Mouse (Mus musculus): ENCODE measurements around the gene Psmd6. TPM values are rescaled to one million over a fixed set of nuclear protein-coding genes. Genes with fewer than 3 reads are reported as not detected.

The Psmd6 gene
- total RNA-seq, 2 experiments from 2014 or later, result 175 to 296 TPM

- ATAC-seq (replicated peaks; ENCODE audit: low FRiP score, low TSS enrichment, poor library complexity, severe bottlenecking), result peak; percentile 25
Measured at GRCm38 (mm10) chr14:14066241-14066640, 54.5 kb downstream of the Psmd6 start.

GRCm38 (mm10) chr14:14065142-14065498 is 55.7 kb downstream of the Psmd6 start:
- no peak for ATAC-seq (replicated peaks; ENCODE audit: low FRiP score, low TSS enrichment, poor library complexity, severe bottlenecking)

- ATAC-seq (replicated peaks; ENCODE audit: low FRiP score, low TSS enrichment, poor library complexity, severe bottlenecking), result no peak
Measured at GRCm38 (mm10) chr14:14064486-14065141, 56.2 kb downstream of the Psmd6 start.

GRCm38 (mm10) chr14:14063382-14063781 is 57.4 kb downstream of the Psmd6 start:
- ATAC-seq (replicated peaks; ENCODE audit: low FRiP score, low TSS enrichment, poor library complexity, severe bottlenecking), result no peak

- no peak for ATAC-seq (replicated peaks; ENCODE audit: low FRiP score, low TSS enrichment, poor library complexity, severe bottlenecking)
Measured at GRCm38 (mm10) chr14:14062531-14063245, 58.1 kb downstream of the Psmd6 start.

Other genes starting within 250 kb of the Psmd6 start
- gene Gm281, start 206.5 kb downstream of the Psmd6 start, total RNA-seq (2014; fragmentation: Nextera tagmentation), result not detected in 2 replicates
- not detected in 2 replicates for gene Gm281, start 206.5 kb downstream of the Psmd6 start, total RNA-seq (2017)
- gene Atxn7, start 159.5 kb downstream of the Psmd6 start, total RNA-seq (2014; fragmentation: Nextera tagmentation), result 29.9 and 31.2 TPM in 2 replicates
- gene Atxn7, start 159.5 kb downstream of the Psmd6 start, total RNA-seq (2017), result 24.8 and 27.8 TPM in 2 replicates
- 226 and 251 TPM in 2 replicates for gene Thoc7, start 159.1 kb downstream of the Psmd6 start, total RNA-seq (2014; fragmentation: Nextera tagmentation)
- 263 and 514 TPM in 2 replicates for gene Thoc7, start 159.1 kb downstream of the Psmd6 start, total RNA-seq (2017)
- gene Olfr720, start 65.9 kb upstream of the Psmd6 start, total RNA-seq (2014; fragmentation: Nextera tagmentation), result not detected in 2 replicates
- not detected in 2 replicates for gene Olfr720, start 65.9 kb upstream of the Psmd6 start, total RNA-seq (2017)
- gene Olfr31, start 201.8 kb upstream of the Psmd6 start, total RNA-seq (2014; fragmentation: Nextera tagmentation), result not detected in 2 replicates
- gene Olfr31, start 201.8 kb upstream of the Psmd6 start, total RNA-seq (2017), result not detected in 2 replicates
- 5.0 and 5.9 TPM in 2 replicates for gene Il3ra, start 225.3 kb upstream of the Psmd6 start, total RNA-seq (2014; fragmentation: Nextera tagmentation)
- 5.9 TPM in 1 of 2 replicates, not detected in the other for gene Il3ra, start 225.3 kb upstream of the Psmd6 start, total RNA-seq (2017)

Measured in megakaryocyte-erythroid progenitor cell, adult 5-6 weeks (primary cell).